8 mouse cellular contexts compared by ENCODE assay signal in genomic region chr10:37140166-37140735, GRCm38 (mm10). TPM values are rescaled to one million over a fixed set of nuclear protein-coding genes. Genes with fewer than 3 reads are reported as not detected.
DNase-seq lines count a peak whose midpoint lies in the region; ATAC-seq lines count a peak whose summit lies in the region.

No protein-coding gene starts in this region.

- no peaks in the 10 kb centered on the region for H3K9me3 ChIP-seq in megakaryocyte, embryonic 14.5 days
- H3K9me3 ChIP-seq in forebrain, embryonic 16.5 days (ENCODE audit: control insufficient read depth, low read length): no peaks in the 10 kb centered on the region
- no peaks in the 10 kb centered on the region for H3K9me3 ChIP-seq in midbrain, embryonic 14.5 days (ENCODE audit: control insufficient read depth, low read length)

- WGBS in forebrain, embryonic 16.5 days: under 1% methylated on average over 24 of the region's 24 CpGs
- under 1% methylated on average over 24 of the region's 24 CpGs for WGBS in midbrain, embryonic 14.5 days

- no peak for ATAC-seq in CD4-positive, CD25-positive, alpha-beta regulatory T cell, adult 4 months
- no peak for ATAC-seq in megakaryocyte, adult 5-6 weeks (ENCODE audit: poor library complexity, severe bottlenecking)
- ATAC-seq in forebrain, embryonic 16.5 days: no peak
- peak; percentile 3 for ATAC-seq in midbrain, embryonic 14.5 days (ENCODE audit: low FRiP score, low TSS enrichment)

- no peaks in the 10 kb centered on the region for H3K36me3 ChIP-seq in megakaryocyte, embryonic 14.5 days (replicated peaks; ENCODE audit: low read length)
- no peaks in the 10 kb centered on the region for H3K36me3 ChIP-seq in forebrain, embryonic 16.5 days (ENCODE audit: control insufficient read depth, insufficient read depth)
- H3K36me3 ChIP-seq in midbrain, embryonic 14.5 days (ENCODE audit: control insufficient read depth, insufficient read depth, low read length): peaks cover 12% of the 10 kb centered on the region

- H3K27me3 ChIP-seq in megakaryocyte, embryonic 14.5 days (replicated peaks): peaks cover 64% of the 10 kb centered on the region
- H3K27me3 ChIP-seq in forebrain, embryonic 16.5 days (replicated peaks; ENCODE audit: control insufficient read depth, insufficient read depth, low read length): no peaks in the 10 kb centered on the region
- no peaks in the 10 kb centered on the region for H3K27me3 ChIP-seq in midbrain, embryonic 14.5 days (ENCODE audit: control insufficient read depth, insufficient read depth, low read length)

- peak overlapping the region; percentile 92 for H3K4me3 ChIP-seq in megakaryocyte, embryonic 14.5 days (replicated peaks)
- peak overlapping the region; percentile 64 for H3K4me3 ChIP-seq in forebrain, embryonic 16.5 days (replicated peaks; ENCODE audit: low read length)
- peak overlapping the region; percentile 99 for H3K4me3 ChIP-seq in midbrain, embryonic 14.5 days (replicated peaks; ENCODE audit: low read depth, low read length)

- DNase-seq in CD4-positive, CD25-positive, alpha-beta regulatory T cell, adult 2 months (ENCODE audit: low read depth, low spot score): peak; percentile 34
- peak; percentile 24 to 41 for DNase-seq in kidney, postnatal 25 days
- DNase-seq in midbrain, embryonic 14.5 days: no peak
- DNase-seq in frontal cortex, postnatal 10 days (ENCODE audit: low spot score in 2 of 2): no peak

- H3K4me1 ChIP-seq in megakaryocyte, embryonic 14.5 days: peaks cover 48% of the 10 kb centered on the region
- peaks cover 6% of the 10 kb centered on the region for H3K4me1 ChIP-seq in forebrain, embryonic 16.5 days (replicated peaks; ENCODE audit: control insufficient read depth, insufficient read depth, low read length)
- H3K4me1 ChIP-seq in midbrain, embryonic 14.5 days (ENCODE audit: control insufficient read depth, insufficient read depth, low read length): 0 out of 2 replicates have a peak, but pooled peaks cover 5% of the 10 kb centered on the region

- H3K27ac ChIP-seq in forebrain, embryonic 16.5 days (ENCODE audit: low read length): peak overlapping the region; percentile 99
- H3K27ac ChIP-seq in midbrain, embryonic 14.5 days (replicated peaks; ENCODE audit: low read depth, low read length): peak overlapping the region; percentile 100

- H3K9ac ChIP-seq in forebrain, embryonic 16.5 days (replicated peaks; ENCODE audit: low read depth, low read length): peak overlapping the region; percentile 93
- peak overlapping the region; percentile 100 for H3K9ac ChIP-seq in midbrain, embryonic 14.5 days (replicated peaks; ENCODE audit: low read length)

- H3K4me2 ChIP-seq in forebrain, embryonic 16.5 days (ENCODE audit: low read length): peak overlapping the region; percentile 77
- peak overlapping the region; percentile 67 for H3K4me2 ChIP-seq in midbrain, embryonic 14.5 days (ENCODE audit: low read length)

RNA-seq across cellular contexts. Expression of gene Marcks, which starts 1.5 kb away (rescaled TPM):
- polyA plus RNA-seq in CD4-positive, CD25-positive, alpha-beta regulatory T cell, adult 4 months (2017; shearing (Covaris generic)): 1 to 10 TPM in 1 of 2 experiments, under 1 TPM in 1; 0.54 to 1.1 TPM
- 5.0 and 24.3 TPM in 2 replicates for polyA plus RNA-seq in megakaryocyte, embryonic 14.5 days (2012; ENCODE audit: insufficient read depth, low replicate concordance)
- 25.0 and 31.1 TPM in 2 replicates for total RNA-seq in megakaryocyte, adult 5-6 weeks (2015)
- 24.1 and 33.8 TPM in 2 replicates for total RNA-seq in megakaryocyte, adult 5-6 weeks (2017)
- polyA plus RNA-seq in forebrain, embryonic 16.5 days (2015; fragmentation: Nextera tagmentation; extraction: Ambion mirVana): 178 and 197 TPM in 2 replicates
- 403 and 415 TPM in 2 replicates for polyA plus RNA-seq in midbrain, embryonic 14.5 days (2014; fragmentation: Nextera tagmentation; extraction: Ambion mirVana)

Comparison
In these comparisons a context has a peak if more than half of its experiments do, and no peak if none do; other contexts are left out.
1. DNase-seq: peak in CD4-positive, CD25-positive, alpha-beta regulatory T cell, adult 2 months (single experiment) and kidney, postnatal 25 days (2 of 2); none in midbrain, embryonic 14.5 days (single experiment) and frontal cortex, postnatal 10 days (0 of 2).
2. Peak in every context shown above with its lines, with median percentiles within 50 percentile points of each other: H3K4me3 ChIP-seq.